Mouse (Mus musculus): Measurements from ENCODE around the gene Agrp.

DNA sequence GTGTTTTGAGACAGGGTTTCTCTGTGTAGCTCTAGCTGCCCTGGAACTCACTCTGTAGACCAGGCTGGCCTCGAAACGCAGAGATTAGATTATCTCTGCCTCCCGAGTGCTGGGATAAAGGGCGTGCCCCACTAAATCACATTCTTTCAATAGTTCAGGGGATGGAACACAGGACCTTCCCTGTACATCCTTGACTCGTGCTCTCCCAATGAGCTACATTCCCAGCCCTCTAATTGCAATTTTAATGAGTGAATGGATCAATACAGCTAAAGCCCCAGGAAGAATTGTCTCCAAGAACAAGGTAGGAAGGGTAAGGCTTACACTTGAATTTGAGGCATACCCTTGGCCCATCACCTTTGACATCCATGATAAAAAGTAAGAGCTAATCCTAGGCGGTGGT lies 38.4 kb downstream of the Agrp start:
- TF ChIP-seq EP300 (IDR thresholded peaks at IDR 0.05; ENCODE audit: low read depth) (no peak), CTCF (IDR thresholded peaks at IDR 0.05; ENCODE audit: low read depth) (no peak)

Measured in heart, postnatal 0 days (tissue).